ENCODE assay signal across 9 mouse cellular contexts in genomic region chr4:132983664-132984512, GRCm38 (mm10). TPM values are rescaled to one million over a fixed set of nuclear protein-coding genes. Genes with fewer than 3 reads are reported as not detected.
DNase-seq lines count a peak whose midpoint lies in the region; ATAC-seq and TF ChIP-seq lines count a peak whose summit lies in the region.
"Had no signal": no experiment of that assay in that cellular context is flagged by ENCODE, and none has a peak within 500 bp of the region (broad histone marks: within the 10 kb centered on the region; RNA-seq: fewer than 3 reads in every experiment).

No protein-coding gene starts in this region.

- no peaks in the 10 kb centered on the region for H3K9me3 ChIP-seq in heart, embryonic 13.5 days
- H3K9me3 ChIP-seq in ES-Bruce4 (replicated peaks; ENCODE audit: control insufficient read depth, insufficient read depth, low read length, poor library complexity, severe bottlenecking): no peaks in the 10 kb centered on the region
- no peaks in the 10 kb centered on the region for H3K9me3 ChIP-seq in embryonic facial prominence, embryonic 11.5 days (replicated peaks; ENCODE audit: control insufficient read depth, low read length)

- H3K27ac ChIP-seq in heart, embryonic 13.5 days (replicated peaks): peak overlapping the region; percentile 80
- H3K27ac ChIP-seq in ES-Bruce4 (ENCODE audit: insufficient read depth, low read length): peak overlapping the region; percentile 89
- peak overlapping the region; percentile 70 for H3K27ac ChIP-seq in embryonic facial prominence, embryonic 11.5 days (replicated peaks; ENCODE audit: low read depth, low read length)

- peak overlapping the region; percentile 54 for H3K9ac ChIP-seq in heart, embryonic 13.5 days
- no peak overlapping the region for H3K9ac ChIP-seq in ES-Bruce4 (ENCODE audit: low read depth, poor library complexity, severe bottlenecking)
- H3K9ac ChIP-seq in embryonic facial prominence, embryonic 11.5 days (replicated peaks; ENCODE audit: low read length): no peak overlapping the region; the same call in 1 of the 2 replicates

- no peaks in the 10 kb centered on the region for H3K27me3 ChIP-seq in heart, embryonic 13.5 days (replicated peaks)
- H3K27me3 ChIP-seq in ES-Bruce4 (ENCODE audit: control insufficient read depth, insufficient read depth, low read length, poor library complexity, severe bottlenecking): no peaks in the 10 kb centered on the region
- no peaks in the 10 kb centered on the region for H3K27me3 ChIP-seq in embryonic facial prominence, embryonic 11.5 days (ENCODE audit: control insufficient read depth, insufficient read depth, low read length)

- no peak for TF ChIP-seq CTCF in ES-Bruce4 (IDR thresholded peaks at IDR 0.05; ENCODE audit: low read depth, low read length)

- H3K4me3 ChIP-seq in heart, embryonic 13.5 days: no peak overlapping the region
- H3K4me3 ChIP-seq in ES-Bruce4 (ENCODE audit: low read depth, low read length): no peak overlapping the region
- no peak overlapping the region for H3K4me3 ChIP-seq in embryonic facial prominence, embryonic 11.5 days (ENCODE audit: low read depth, low read length)

- H3K4me1 ChIP-seq in heart, embryonic 13.5 days: peaks cover 43% of the 10 kb centered on the region
- H3K4me1 ChIP-seq in ES-Bruce4 (ENCODE audit: control insufficient read depth, insufficient read depth, low read length): peaks cover 8% of the 10 kb centered on the region
- peaks cover 6% of the 10 kb centered on the region for H3K4me1 ChIP-seq in embryonic facial prominence, embryonic 11.5 days (ENCODE audit: control insufficient read depth, insufficient read depth, low read length)

- TF ChIP-seq EP300 in ES-Bruce4 (IDR thresholded peaks at IDR 0.05; ENCODE audit: insufficient read depth, low read depth, low read length): peak; percentile 81

- TF ChIP-seq POLR2A in ES-Bruce4 (IDR thresholded peaks at IDR 0.05; ENCODE audit: insufficient read depth, low read length): no peak

- 41% methylated on average over 6 of the region's 7 CpGs for WGBS in heart, embryonic 13.5 days
- 45% methylated on average over 7 of the region's 7 CpGs for WGBS in embryonic facial prominence, embryonic 11.5 days

- no peak overlapping the region for H3K4me2 ChIP-seq in heart, embryonic 13.5 days
- no peak overlapping the region for H3K4me2 ChIP-seq in embryonic facial prominence, embryonic 11.5 days (ENCODE audit: low read depth, low read length)

- H3K36me3 ChIP-seq in heart, embryonic 13.5 days: no peaks in the 10 kb centered on the region
- H3K36me3 ChIP-seq in ES-Bruce4 (ENCODE audit: control insufficient read depth, insufficient read depth, low read length, poor library complexity, severe bottlenecking): no peaks in the 10 kb centered on the region
- no peaks in the 10 kb centered on the region for H3K36me3 ChIP-seq in embryonic facial prominence, embryonic 11.5 days (replicated peaks; ENCODE audit: control insufficient read depth, insufficient read depth, low read depth, low read length)

- ATAC-seq in heart, embryonic 13.5 days (ENCODE audit: extremely low read depth, insufficient number of reproducible peaks, low FRiP score, low TSS enrichment): no peak
- peak; percentile 50; the same call in 1 of the 2 replicates for ATAC-seq in embryonic facial prominence, embryonic 11.5 days (replicated peaks; ENCODE audit: insufficient number of reproducible peaks, low FRiP score, low TSS enrichment, low read depth)

- no peak for DNase-seq in heart, postnatal 4 days
- DNase-seq in embryonic facial prominence, embryonic 11.5 days (ENCODE audit: low spot score): peak; percentile 81
- DNase-seq in layer of hippocampus, postnatal 10 days (ENCODE audit: low spot score in 2 of 2): peak; percentile 34 to 50
- DNase-seq in retina, embryonic 14.5 days (ENCODE audit: low spot score): peak; percentile 57
- DNase-seq in spleen, adult 12 weeks (ENCODE audit: low spot score): no peak
- no peak for DNase-seq in cerebellum, adult 9-11 months

RNA-seq across cellular contexts. Expression of gene Fgr, which starts 10.0 kb away (rescaled TPM):
- 0.21 and 0.23 TPM in 2 replicates for polyA plus RNA-seq in heart, embryonic 13.5 days (2015; fragmentation: Nextera tagmentation; extraction: Ambion mirVana)
- under 1 TPM; 0.33 to 0.43 TPM for total RNA-seq in heart, postnatal 4 days (2021)
- polyA plus RNA-seq in ES-Bruce4 (2011; ENCODE audit: insufficient read depth, insufficient read length, low read depth, missing spikeins): 0.70 and 1.9 TPM in 2 replicates
- 0.08 and 0.20 TPM in 2 replicates for polyA plus RNA-seq in embryonic facial prominence, embryonic 11.5 days (2014; fragmentation: Nextera tagmentation; extraction: Ambion mirVana)
- under 1 TPM; 0.13 to 0.46 TPM for total RNA-seq in layer of hippocampus, postnatal 10 days (2021)
- total RNA-seq: MEL had no signal

RNA-seq across cellular contexts. Expression of gene Ahdc1, which starts 27.2 kb away (rescaled TPM):
- 6.5 and 6.9 TPM in 2 replicates for polyA plus RNA-seq in heart, embryonic 13.5 days (2015; fragmentation: Nextera tagmentation; extraction: Ambion mirVana)
- total RNA-seq in heart, postnatal 4 days (2021): 10 to 100 TPM; 41.1 to 48.7 TPM
- polyA plus RNA-seq in ES-Bruce4 (2011; ENCODE audit: insufficient read depth, insufficient read length, low read depth, missing spikeins): 88.2 and 102 TPM in 2 replicates
- polyA plus RNA-seq in embryonic facial prominence, embryonic 11.5 days (2014; fragmentation: Nextera tagmentation; extraction: Ambion mirVana): 6.6 and 7.7 TPM in 2 replicates
- total RNA-seq in layer of hippocampus, postnatal 10 days (2021): 100 to 1,000 TPM in 1 of 2 experiments, 10 to 100 TPM in 1; 98.1 to 103 TPM

Comparison
In these comparisons a context has a peak if more than half of its experiments do, and no peak if none do; other contexts are left out.
1. DNase-seq: peak in embryonic facial prominence, embryonic 11.5 days (single experiment), layer of hippocampus, postnatal 10 days (2 of 2) and retina, embryonic 14.5 days (single experiment); none in heart, postnatal 4 days (single experiment), spleen, adult 12 weeks (single experiment) and cerebellum, adult 9-11 months (single experiment).
2. RNA of gene Ahdc1, which starts 27.2 kb away (polyA plus RNA-seq): 88.2 to 102 TPM in ES-Bruce4; 6.5 to 6.9 TPM in heart, embryonic 13.5 days and 6.6 to 7.7 TPM in embryonic facial prominence, embryonic 11.5 days; every median in the first group is over 10 times any median in the second.
3. Peak in every context shown above with its lines, with median percentiles within 50 percentile points of each other: H3K27ac ChIP-seq.